Mouse (Mus musculus) cerebellum, postnatal 36 days (tissue): Measurements from ENCODE around the gene Add2.

Source experiments
- DNase-seq, 2 experiments: peaks; one replicate each; pipeline ENCODE4 v3.0.0; 2021 to 2022; ENCODE audit warnings: mixed read lengths in 2 of 2

Add2 gene

DNA sequence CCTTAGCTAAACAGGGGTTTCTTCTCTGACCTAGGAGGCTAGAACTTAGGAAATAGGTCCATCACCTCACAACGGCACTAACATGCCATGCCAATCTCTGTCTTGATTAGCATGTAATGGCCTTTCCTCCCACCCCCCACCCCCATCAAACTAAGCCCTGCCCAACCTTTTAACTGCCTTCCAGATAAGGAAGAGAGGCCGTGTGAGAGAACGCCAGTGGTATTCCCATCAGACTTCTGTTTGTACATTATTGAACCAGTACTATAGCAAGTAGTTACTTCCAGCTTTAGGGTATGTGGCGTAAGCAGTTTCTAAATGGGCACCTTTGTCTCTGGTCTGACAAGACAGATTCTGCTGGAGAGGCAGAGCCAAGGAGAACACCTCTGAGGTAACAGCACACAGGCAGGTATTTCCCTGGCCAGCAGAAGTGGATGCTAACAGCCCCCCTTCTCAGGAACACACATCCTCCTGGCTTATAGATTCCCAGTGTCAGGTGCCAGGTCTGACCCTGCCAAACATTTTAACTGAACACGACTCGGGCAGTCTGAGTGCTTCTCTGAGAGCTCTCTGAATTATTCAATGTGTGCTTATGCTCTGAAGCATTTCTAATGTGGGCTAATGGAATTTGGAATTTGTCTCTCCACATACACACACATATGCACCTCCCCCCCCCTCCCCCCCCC lies 22.2 kb downstream of the Add2 start:
- DNase-seq, result no peak

- DNase-seq, result peak in 1 of 2 experiments; percentile 29
Observed at GRCm38 (mm10) chr6:86052032-86052459, 23.6 kb downstream of the Add2 start.

DNA sequence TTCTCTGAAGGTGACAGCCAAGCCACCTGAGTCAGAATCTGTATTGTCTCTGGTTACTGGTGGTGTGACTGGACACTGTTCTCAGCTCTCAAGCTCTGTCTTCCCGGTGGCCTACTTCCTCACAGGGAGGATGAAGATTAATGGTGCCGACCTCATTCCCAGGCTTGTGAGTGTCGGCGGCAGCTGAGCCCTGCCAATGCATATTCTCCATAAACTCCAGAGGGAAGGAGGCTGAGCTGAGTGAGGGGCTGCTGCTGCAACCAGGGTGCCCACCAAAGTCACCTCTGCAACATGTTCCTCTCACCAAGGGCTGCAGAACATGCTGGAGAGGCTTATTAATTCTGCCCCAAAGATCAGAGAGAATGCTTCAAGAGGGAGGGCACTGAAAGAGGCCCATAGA lies 24.1 kb downstream of the Add2 start:
- DNase-seq, result no peak

GRCm38 (mm10) chr6:86053099-86053498 lies 24.6 kb downstream of the Add2 start:
- DNase-seq, result no peak

DNA sequence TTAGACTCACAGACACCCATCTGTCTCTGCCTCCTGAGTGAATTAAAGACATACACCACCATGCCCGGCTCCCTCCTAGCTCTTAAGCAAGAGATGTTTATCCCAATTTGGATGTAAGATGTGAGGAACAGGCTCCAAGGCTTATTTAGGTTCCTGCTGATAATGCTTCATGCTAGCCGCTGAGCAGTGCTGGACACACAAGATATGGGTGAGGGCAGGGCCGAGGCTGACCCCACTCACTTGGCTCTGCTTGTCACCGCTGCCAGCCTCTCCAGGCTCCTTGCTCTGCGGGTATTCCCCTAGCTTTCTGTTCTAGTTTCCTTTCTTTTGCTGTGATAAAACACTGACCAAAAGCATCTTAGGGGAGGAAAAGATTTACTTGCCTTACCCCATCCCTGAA lies 25.1 kb downstream of the Add2 start:
- no peak for DNase-seq

DNA sequence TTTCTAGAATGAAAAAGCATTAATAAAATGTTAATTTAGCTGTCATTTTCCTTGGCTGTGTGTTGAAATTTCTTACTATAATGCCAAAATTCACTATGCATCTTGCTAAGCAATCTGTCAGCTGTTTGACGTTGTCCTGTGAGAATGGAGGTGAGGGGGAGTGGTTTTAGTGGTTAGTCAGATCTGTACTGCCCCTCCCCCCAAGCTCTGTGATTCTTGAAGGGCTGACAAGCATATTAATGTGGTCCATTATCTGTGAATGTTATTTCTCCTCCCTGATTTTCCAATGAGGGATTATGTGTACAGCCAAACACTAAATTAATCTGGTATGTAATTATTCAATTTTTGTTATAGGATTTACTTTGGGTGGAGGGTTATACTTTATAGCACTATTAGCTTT lies 30.0 kb downstream of the Add2 start:
- DNase-seq, result no peak

DNA sequence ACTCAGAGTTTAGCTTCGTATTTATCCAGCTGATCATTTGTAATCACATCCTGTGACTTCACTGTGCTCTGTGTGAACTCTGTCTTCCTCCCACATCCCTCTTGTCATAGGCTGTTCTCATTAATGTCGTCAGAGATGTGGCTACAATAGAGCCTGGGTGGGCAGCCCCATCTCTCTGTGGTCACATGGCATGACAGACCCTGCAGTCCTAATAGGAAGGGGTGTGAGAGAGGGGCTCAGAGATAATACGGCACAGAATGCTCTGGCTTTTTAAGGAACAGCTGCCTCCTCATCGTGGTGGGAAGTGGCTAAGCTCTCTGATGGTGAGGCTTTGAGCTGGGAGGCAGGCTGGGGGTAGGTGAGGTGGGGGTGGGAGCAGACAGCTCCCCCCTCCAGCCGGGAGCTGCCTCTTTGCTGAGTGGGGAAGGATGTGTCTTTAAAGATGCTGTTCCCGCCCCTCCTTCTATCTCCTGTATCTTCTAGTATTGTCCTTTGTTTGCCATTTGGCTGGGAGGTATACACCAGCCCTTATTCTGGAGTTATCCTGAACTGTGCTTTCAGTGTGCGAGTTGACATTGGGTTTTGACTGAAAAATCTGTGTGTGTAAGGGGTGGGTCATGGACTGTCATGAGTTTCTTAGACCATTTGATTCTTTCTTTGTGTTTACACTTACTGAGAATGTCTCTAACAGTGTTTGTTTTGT lies 30.8 kb downstream of the Add2 start:
- no peak for DNase-seq

- DNase-seq, result no peak
Observed at GRCm38 (mm10) chr6:86060170-86060569, 31.7 kb downstream of the Add2 start.

DNA sequence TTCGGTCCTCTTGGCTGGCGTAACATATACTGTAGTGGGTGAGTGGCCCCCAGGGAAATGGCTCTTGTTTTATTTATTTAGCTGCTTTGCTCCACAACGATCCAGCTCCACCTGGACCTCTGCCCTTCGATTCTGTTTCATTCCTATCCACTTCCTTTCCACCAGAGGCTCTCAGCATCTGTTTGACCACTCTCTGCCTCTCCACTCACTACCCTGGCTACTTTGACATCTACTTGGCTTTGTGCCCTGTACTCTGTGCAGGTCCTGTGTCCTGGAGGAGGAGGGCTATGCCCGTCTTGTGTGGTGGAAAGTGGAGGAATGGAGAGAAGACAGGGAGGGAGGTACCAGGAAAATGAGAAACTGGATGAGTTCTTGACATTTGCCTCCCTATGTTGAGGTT lies 33.7 kb downstream of the Add2 start:
- no peak for DNase-seq

DNA sequence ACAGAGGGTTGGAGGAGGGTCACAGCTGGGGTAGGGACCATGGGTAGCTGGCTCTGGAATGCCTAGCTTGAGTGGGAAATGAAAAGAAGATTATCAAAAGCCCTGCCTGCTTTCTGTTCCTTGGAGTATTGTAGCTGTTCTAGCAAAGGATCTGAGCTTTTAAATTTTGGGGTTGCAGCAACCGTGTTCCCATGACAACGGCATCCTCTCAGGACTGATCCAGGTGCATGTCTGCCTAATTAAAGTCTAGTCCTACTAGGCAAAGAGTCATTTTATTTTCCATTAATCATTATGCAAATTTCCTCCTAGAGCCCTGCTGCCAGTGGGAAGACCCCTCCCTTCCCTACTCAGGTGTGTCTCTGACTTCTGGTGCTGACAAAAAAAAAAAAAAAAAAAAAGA lies 34.2 kb downstream of the Add2 start:
- no peak for DNase-seq

DNA sequence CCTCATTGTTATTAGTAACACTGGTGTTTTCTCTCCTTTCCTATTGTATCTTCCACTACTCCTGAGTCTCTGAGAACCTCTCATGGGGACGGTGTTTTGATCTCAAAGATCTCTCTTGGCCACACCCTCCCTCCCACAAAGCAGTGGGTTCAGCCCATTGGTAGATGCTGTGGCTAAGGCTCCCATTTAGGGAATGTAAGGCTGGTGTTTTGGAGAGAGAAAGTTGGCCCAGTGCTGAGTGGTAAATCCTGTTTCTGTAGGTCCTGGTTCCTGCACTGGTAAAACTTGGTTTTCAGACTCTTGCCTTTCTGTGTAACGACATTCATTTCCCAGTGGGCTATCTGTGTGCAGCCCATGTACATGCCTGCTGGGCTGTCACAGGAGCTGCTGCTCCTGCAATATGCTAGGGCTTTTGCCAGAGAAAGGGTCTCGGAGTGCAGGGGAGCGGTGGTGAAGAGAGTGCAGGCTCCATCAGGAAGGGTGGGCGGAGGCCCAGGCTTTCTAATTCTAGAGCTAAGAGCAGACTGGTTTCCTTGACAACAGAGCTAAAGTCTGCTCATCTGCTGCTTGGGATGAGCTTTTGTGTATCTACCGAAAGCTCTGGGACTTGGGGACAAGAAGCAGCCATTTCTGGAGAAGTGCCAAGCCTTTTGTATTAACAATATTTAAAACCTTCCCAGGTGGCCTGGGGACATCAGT lies 36.0 kb downstream of the Add2 start:
- DNase-seq, result no peak

DNA sequence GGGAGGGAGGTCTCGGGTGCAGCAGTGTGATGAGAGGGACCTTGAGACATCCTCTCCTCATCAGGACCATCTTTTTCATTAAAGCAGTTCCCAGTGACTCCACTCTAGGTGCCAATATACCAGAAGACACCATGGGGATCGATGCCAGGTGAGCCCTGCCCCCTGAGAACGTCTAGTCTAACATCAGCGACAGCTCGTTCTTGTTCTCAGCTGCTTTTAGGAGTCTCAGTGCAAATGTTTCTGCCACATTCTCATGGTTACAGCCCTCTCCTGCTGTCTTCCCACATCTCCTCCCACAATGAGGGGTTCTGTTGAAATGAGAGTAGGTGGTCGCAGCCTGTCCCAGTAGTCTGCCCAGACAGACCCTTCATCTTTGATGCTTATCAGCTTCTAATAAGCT lies 38.2 kb downstream of the Add2 start:
- no peak for DNase-seq

DNA sequence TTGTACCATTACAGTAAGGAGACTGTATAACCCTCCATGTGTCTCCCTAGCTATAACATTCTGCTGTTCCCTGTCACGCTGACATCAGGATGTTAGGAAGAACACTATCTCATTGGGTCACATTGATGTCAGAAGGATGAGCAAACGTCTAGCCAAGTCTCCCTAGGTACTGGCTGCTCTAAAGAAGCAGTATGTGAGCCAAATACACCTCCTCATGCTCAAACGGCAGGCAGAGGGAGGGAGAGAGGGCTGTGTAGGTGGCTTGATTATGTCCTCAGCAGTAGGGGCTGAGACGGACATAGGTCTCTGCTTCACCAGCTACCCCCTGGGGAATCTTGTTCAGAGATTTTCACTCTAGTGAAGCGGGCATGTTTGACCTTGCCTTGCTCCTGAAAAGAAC lies 38.7 kb downstream of the Add2 start:
- DNase-seq, result no peak

GRCm38 (mm10) chr6:86069009-86069408 lies 40.5 kb downstream of the Add2 start:
- DNase-seq, result no peak

DNA sequence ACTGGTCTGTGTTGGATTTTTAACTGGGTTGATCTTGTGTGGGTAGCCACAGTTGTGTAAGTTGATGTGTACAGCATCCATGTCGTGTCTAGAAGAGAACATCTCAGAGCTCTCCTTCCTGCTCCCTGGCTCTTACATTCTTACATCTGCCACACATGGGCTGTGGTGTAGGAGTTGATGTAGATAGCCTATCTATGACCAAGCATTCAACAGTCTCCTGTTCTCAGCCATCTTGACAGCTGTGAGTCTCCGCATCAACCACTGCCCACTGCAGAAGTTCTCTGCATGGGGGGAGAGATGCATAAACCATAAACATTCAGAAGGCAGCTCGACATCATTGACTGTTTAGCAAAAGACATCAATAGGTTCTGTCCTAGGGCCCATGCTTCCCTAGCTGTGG lies 41.4 kb downstream of the Add2 start:
- no peak for DNase-seq

DNA sequence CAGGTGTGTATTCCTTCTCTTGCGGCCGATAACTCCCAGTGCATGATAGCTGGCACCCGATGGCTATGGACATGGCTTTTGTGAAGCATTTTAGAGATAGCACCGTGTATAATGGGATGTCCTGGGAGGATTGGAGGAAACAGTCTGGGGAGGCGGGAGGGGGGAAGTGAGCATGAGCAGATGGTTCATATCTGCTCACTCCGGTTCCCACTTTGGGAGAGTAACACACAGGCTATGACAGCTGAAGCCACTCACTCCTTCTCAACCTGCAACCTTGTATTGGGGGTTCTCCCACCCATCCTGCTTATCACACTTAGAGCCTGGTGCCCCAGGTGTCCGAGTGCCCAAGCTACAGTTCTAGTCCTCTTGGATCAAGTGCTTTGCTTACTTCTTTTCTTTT lies 41.8 kb downstream of the Add2 start:
- no peak for DNase-seq

DNA sequence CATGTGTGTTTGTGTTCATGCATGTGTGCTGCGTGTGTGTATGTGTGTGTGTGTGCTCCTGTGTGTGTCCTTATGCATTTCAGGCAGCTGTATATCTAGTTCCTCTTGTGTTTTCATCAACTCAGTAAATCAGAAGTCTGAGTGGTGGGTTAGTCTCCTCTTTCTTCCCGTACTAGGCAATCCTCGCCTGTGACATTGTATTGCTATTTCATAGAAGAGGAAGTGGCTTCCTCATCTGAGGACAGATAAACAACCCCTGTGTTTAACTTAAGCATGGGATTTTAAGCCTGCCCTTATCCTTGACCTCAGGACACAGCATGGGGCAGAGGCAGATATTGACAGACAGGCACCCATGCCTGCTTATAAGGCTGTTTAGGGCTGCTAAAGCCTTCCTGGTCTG lies 45.4 kb downstream of the Add2 start:
- DNase-seq, result no peak

GRCm38 (mm10) chr6:86074538-86075204 lies 46.2 kb downstream of the Add2 start:
- DNase-seq, result no peak

DNA sequence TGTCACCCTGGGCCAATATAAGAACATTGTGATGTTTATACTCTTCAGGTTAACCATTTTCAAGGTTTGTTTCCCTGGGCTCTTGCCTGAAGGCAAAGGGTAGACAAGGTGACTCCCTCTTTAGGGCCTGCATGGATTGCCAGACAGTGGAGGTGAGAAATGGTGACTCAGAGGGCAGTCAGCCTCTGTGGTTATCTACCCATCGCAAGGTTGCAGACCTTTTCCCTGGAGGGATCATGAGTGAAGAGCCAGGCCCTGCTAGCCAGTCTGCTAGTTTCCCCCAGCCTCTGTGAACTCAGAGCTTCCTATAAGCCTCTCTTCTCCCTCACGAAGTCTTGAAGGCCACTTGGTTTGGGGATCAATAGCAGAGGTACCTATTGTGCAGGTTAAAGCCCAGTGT lies 48.0 kb downstream of the Add2 start:
- no peak for DNase-seq

- DNase-seq, result no peak
Observed at GRCm38 (mm10) chr6:86077880-86078279, 49.4 kb downstream of the Add2 start.

GRCm38 (mm10) chr6:86078361-86079010 lies 50.0 kb downstream of the Add2 start:
- no peak for DNase-seq

DNA sequence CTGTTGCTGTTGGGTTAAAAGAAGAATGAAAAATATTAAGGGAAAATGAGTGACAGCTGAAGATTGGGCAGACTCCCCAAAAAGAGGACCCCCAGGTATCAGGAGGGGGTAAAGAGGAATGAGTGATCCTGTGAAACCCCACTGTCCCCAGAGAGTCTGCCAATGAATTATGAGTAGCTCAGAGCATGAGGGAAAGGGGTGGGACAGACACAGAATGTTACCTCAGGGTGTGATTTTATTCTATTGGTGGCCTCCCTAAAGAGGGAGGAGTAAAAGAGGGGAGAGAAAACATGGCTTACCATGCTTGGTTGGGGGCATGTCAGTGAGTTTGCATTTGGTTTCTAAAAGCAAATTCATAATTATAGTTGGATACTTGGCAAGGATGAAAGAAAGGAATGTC lies 50.8 kb downstream of the Add2 start:
- no peak for DNase-seq

DNA sequence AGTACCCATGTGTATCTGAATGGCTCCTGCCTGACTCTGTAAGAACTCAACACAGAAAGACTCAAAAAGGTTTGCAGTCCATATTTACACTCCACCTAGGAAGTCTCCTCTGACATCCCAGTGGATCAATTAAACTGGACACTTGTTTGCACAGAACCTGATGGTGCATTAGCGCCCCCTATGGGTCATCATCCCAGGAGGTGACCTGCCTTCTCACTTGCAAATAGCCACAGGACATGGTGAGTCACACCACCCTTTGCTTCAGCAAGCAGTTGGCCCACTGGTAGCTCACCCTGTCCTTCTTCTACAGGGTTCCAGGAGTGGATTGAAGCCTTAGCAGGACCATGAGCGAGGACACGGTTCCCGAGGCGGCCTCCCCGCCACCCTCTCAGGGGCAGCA lies 57.0 kb downstream of the Add2 start:
- DNase-seq, result peak; percentile 86 to 88
